Mouse (Mus musculus): Measurements from ENCODE around the gene Acot7. TPM values are rescaled to one million over a fixed set of nuclear protein-coding genes. Genes with fewer than 3 reads are reported as not detected.

The Acot7 gene
- total RNA-seq, 2 experiments from 2014 or later: 13.5 to 17.6 TPM

GRCm38 (mm10) chr4:152243241-152243891 is 65.4 kb downstream of the Acot7 start:
- DNase-seq (ENCODE audit: low spot score in 2 of 2): no peak

- no peak for DNase-seq (ENCODE audit: low spot score in 2 of 2)
Measured at GRCm38 (mm10) chr4:152243969-152244368, 66.0 kb downstream of the Acot7 start.

- no peak for DNase-seq (ENCODE audit: low spot score in 2 of 2)
Measured at GRCm38 (mm10) chr4:152244545-152245522, 66.9 kb downstream of the Acot7 start.

- no peak for DNase-seq (ENCODE audit: low spot score in 2 of 2)
Measured at GRCm38 (mm10) chr4:152246011-152246410, 68.1 kb downstream of the Acot7 start.

- no peak for DNase-seq (ENCODE audit: low spot score in 2 of 2)
Measured at GRCm38 (mm10) chr4:152247195-152247594, 69.3 kb downstream of the Acot7 start.

GRCm38 (mm10) chr4:152250615-152251014 is 72.7 kb downstream of the Acot7 start:
- no peak for DNase-seq (ENCODE audit: low spot score in 2 of 2)

- DNase-seq (ENCODE audit: low spot score in 2 of 2): no peak
Measured at GRCm38 (mm10) chr4:152253183-152253759, 75.3 kb downstream of the Acot7 start.

GRCm38 (mm10) chr4:152257070-152257469 is 79.1 kb downstream of the Acot7 start:
- DNase-seq (ENCODE audit: low spot score in 2 of 2): peak in 1 of 2 experiments; percentile 59

GRCm38 (mm10) chr4:152260451-152260850 is 82.5 kb downstream of the Acot7 start:
- peak in 1 of 2 experiments; percentile 12 for DNase-seq (ENCODE audit: low spot score in 2 of 2)

GRCm38 (mm10) chr4:152262187-152262586 is 84.3 kb downstream of the Acot7 start:
- DNase-seq (ENCODE audit: low spot score in 2 of 2): no peak

- no peak for DNase-seq (ENCODE audit: low spot score in 2 of 2)
Measured at GRCm38 (mm10) chr4:152263089-152263488, 85.2 kb downstream of the Acot7 start.

GRCm38 (mm10) chr4:152263512-152264176 is 85.7 kb downstream of the Acot7 start:
- DNase-seq (ENCODE audit: low spot score in 2 of 2): no peak

- no peak for DNase-seq (ENCODE audit: low spot score in 2 of 2)
Measured at GRCm38 (mm10) chr4:152264177-152264530, 86.2 kb downstream of the Acot7 start.

GRCm38 (mm10) chr4:152264867-152265568 is 87.1 kb downstream of the Acot7 start:
- no peak for DNase-seq (ENCODE audit: low spot score in 2 of 2)

GRCm38 (mm10) chr4:152265791-152266190 is 87.9 kb downstream of the Acot7 start:
- DNase-seq (ENCODE audit: low spot score in 2 of 2): no peak

GRCm38 (mm10) chr4:152266236-152266895 is 88.4 kb downstream of the Acot7 start:
- DNase-seq (ENCODE audit: low spot score in 2 of 2): peak in 1 of 2 experiments; percentile 55

- peak in 1 of 2 experiments; percentile 50 for DNase-seq (ENCODE audit: low spot score in 2 of 2)
Measured at GRCm38 (mm10) chr4:152267748-152268369, 89.9 kb downstream of the Acot7 start.

- no peak for DNase-seq (ENCODE audit: low spot score in 2 of 2)
Measured at GRCm38 (mm10) chr4:152269967-152270366, 92.0 kb downstream of the Acot7 start.

- DNase-seq (ENCODE audit: low spot score in 2 of 2): no peak
Measured at GRCm38 (mm10) chr4:152270599-152270998, 92.7 kb downstream of the Acot7 start.

- DNase-seq (ENCODE audit: low spot score in 2 of 2): no peak
Measured at GRCm38 (mm10) chr4:152271334-152271733, 93.4 kb downstream of the Acot7 start.
